Mouse (Mus musculus) frontal cortex, postnatal 25 days (tissue): ENCODE measurements around the gene Ubtd1.
"Not testable (repeated sequence)": the region's sequence is repeated elsewhere in the genome, so short reads cannot be mapped to it uniquely, and the experiment has no call there.

Experiments used
- DNase-seq, 2 experiments: peaks; one replicate each; pipeline ENCODE4 v3.0.0; 2022; ENCODE audit warnings: low spot score in 2 of 2

Ubtd1 gene

GRCm38 (mm10) chr19:42061443-42061842, 79.9 kb downstream of the Ubtd1 start:
- DNase-seq = no peak

- DNase-seq = no peak
Observed at GRCm38 (mm10) chr19:42068441-42069240, 87.1 kb downstream of the Ubtd1 start.

GRCm38 (mm10) chr19:42069241-42069525, 87.6 kb downstream of the Ubtd1 start:
- no peak for DNase-seq

GRCm38 (mm10) chr19:42071221-42071620, 89.7 kb downstream of the Ubtd1 start:
- DNase-seq = no peak

GRCm38 (mm10) chr19:42071886-42072608, 90.5 kb downstream of the Ubtd1 start:
- DNase-seq = no peak

GRCm38 (mm10) chr19:42072802-42073201, 91.2 kb downstream of the Ubtd1 start:
- no peak for DNase-seq

- no peak for DNase-seq
Observed at GRCm38 (mm10) chr19:42075051-42075450, 93.5 kb downstream of the Ubtd1 start.

- DNase-seq = no peak
Observed at GRCm38 (mm10) chr19:42075992-42076391, 94.4 kb downstream of the Ubtd1 start.

- DNase-seq = no peak
Observed at GRCm38 (mm10) chr19:42078566-42078965, 97.0 kb downstream of the Ubtd1 start.

- no peak for DNase-seq
Observed at GRCm38 (mm10) chr19:42079006-42079405, 97.4 kb downstream of the Ubtd1 start.

GRCm38 (mm10) chr19:42079950-42080349, 98.4 kb downstream of the Ubtd1 start:
- no peak for DNase-seq

GRCm38 (mm10) chr19:42080469-42080868, 98.9 kb downstream of the Ubtd1 start:
- no peak for DNase-seq

- DNase-seq = not testable (repeated sequence)
Observed at GRCm38 (mm10) chr19:42081613-42082012, 100.0 kb downstream of the Ubtd1 start.
